12 mouse cellular contexts compared by ENCODE assay signal in genomic region chr7:73666921-73667675, GRCm38 (mm10).
A peak's percentile ranks its signal among the peaks of the same experiment; 100 is the strongest.
DNase-seq lines count a peak whose midpoint lies in the region; ATAC-seq and TF ChIP-seq lines count a peak whose summit lies in the region.
"Had no signal": no experiment of that assay in that cellular context is flagged by ENCODE, and none has a peak within 500 bp of the region (broad histone marks: within the 10 kb centered on the region; RNA-seq: fewer than 3 reads in every experiment).

No protein-coding gene starts in this region.

- no peak overlapping the region for H3K9ac ChIP-seq in kidney, postnatal 0 days (ENCODE audit: low read depth, low read length)
- H3K9ac ChIP-seq in hindbrain, postnatal 0 days (replicated peaks; ENCODE audit: low read length): no peak overlapping the region

- ATAC-seq in kidney, postnatal 0 days (replicated peaks; ENCODE audit: low FRiP score, low read depth): no peak
- ATAC-seq in hindbrain, postnatal 0 days: no peak
- ATAC-seq: hindbrain, embryonic 16.5 days had no signal

- no peaks in the 10 kb centered on the region for H3K9me3 ChIP-seq in kidney, postnatal 0 days (replicated peaks; ENCODE audit: low read length)
- no peaks in the 10 kb centered on the region for H3K9me3 ChIP-seq in hindbrain, postnatal 0 days (ENCODE audit: low read length)

- no peaks in the 10 kb centered on the region for H3K4me1 ChIP-seq in kidney, postnatal 0 days (replicated peaks; ENCODE audit: insufficient read depth, low read length)
- H3K4me1 ChIP-seq in hindbrain, postnatal 0 days (ENCODE audit: insufficient read depth, low read length): no peaks in the 10 kb centered on the region

- no peak for TF ChIP-seq CTCF in kidney, postnatal 0 days (IDR thresholded peaks at IDR 0.05; ENCODE audit: low read depth)
- TF ChIP-seq CTCF in hindbrain, postnatal 0 days (IDR thresholded peaks at IDR 0.05; ENCODE audit: low read depth): no peak

- no peaks in the 10 kb centered on the region for H3K27me3 ChIP-seq in kidney, postnatal 0 days (ENCODE audit: insufficient read depth, low read length)
- H3K27me3 ChIP-seq in hindbrain, postnatal 0 days (ENCODE audit: insufficient read depth, low read length): no peaks in the 10 kb centered on the region

- 55% methylated on average over 14 of the region's 14 CpGs for WGBS in kidney, postnatal 0 days
- 68% methylated on average over 14 of the region's 14 CpGs for WGBS in hindbrain, postnatal 0 days

- H3K36me3 ChIP-seq in kidney, postnatal 0 days (ENCODE audit: insufficient read depth, low read length): no peaks in the 10 kb centered on the region
- H3K36me3 ChIP-seq in hindbrain, postnatal 0 days (ENCODE audit: insufficient read depth, low read length): no peaks in the 10 kb centered on the region

- DNase-seq in adrenal gland, postnatal 14 days: peak; percentile 20
- no peak for DNase-seq in adrenal gland, postnatal 25 days
- peak; percentile 26 for DNase-seq in ovary, adult 18-20 months (ENCODE audit: low spot score)
- DNase-seq in ovary, postnatal 10 days (ENCODE audit: low spot score): no peak
- DNase-seq in kidney, postnatal 0 days (ENCODE audit: low spot score): peak; percentile 79
- no peak for DNase-seq in layer of hippocampus, adult 9-10 months (ENCODE audit: low spot score)
- no peak for DNase-seq in spleen, adult 12 weeks (ENCODE audit: low spot score)
- DNase-seq in hindbrain, postnatal 0 days (ENCODE audit: low spot score): no peak
- DNase-seq: embryo, embryonic 11 days; liver; midbrain, embryonic 14.5 days had no signal

- H3K27ac ChIP-seq in kidney, postnatal 0 days: no peak overlapping the region
- H3K27ac ChIP-seq in hindbrain, postnatal 0 days: no peak overlapping the region

- no peak overlapping the region for H3K4me3 ChIP-seq in kidney, postnatal 0 days (replicated peaks; ENCODE audit: low read depth, low read length)
- no peak overlapping the region for H3K4me3 ChIP-seq in hindbrain, postnatal 0 days (ENCODE audit: low read length)

- no peak overlapping the region for H3K4me2 ChIP-seq in kidney, postnatal 0 days (ENCODE audit: low read length)
- H3K4me2 ChIP-seq in hindbrain, postnatal 0 days (ENCODE audit: low read depth, low read length): no peak overlapping the region

Comparison
In these comparisons a context has a peak if more than half of its experiments do, and no peak if none do; other contexts are left out.
1. DNase-seq: peak in adrenal gland, postnatal 14 days (single experiment), ovary, adult 18-20 months (single experiment) and kidney, postnatal 0 days (single experiment); none in adrenal gland, postnatal 25 days (single experiment), ovary, postnatal 10 days (single experiment), layer of hippocampus, adult 9-10 months (single experiment), spleen, adult 12 weeks (single experiment) and hindbrain, postnatal 0 days (single experiment).